Mouse (Mus musculus) embryonic fibroblast, embryonic 13.5 days (primary cell): ENCODE data around the gene Trim30d. TPM values are rescaled to one million over a fixed set of nuclear protein-coding genes. Genes with fewer than 3 reads are reported as not detected.
"Not testable (repeated sequence)": the region's sequence is repeated elsewhere in the genome, so short reads cannot be mapped to it uniquely, and the experiment has no call there.

Experiments
- H3K27ac ChIP-seq: 2 replicates; pipeline ENCODE4 v1.5.1; 2012; ENCODE audit warnings: low read length, control low read depth, inconsistent platforms; ENCODE audit not compliant: insufficient read depth
- H3K4me1 ChIP-seq: 2 replicates; pipeline ENCODE4 v1.6.1; 2011; ENCODE audit warnings: low read length; ENCODE audit not compliant: control insufficient read depth, insufficient read depth
- H3K4me3 ChIP-seq: 2 replicates; pipeline ENCODE4 v1.5.1; 2011; ENCODE audit warnings: mild to moderate bottlenecking, control low read depth, low read length; ENCODE audit not compliant: insufficient read depth
- CTCF ChIP-seq: IDR thresholded peaks from 2 replicates; pipeline ENCODE4 v1.5.1; 2011; ENCODE audit warnings: mild to moderate bottlenecking, control low read depth, low read length, moderate library complexity, borderline replicate concordance; ENCODE audit not compliant: insufficient read depth
- POLR2A ChIP-seq: IDR thresholded peaks from 2 replicates; pipeline ENCODE4 v1.6.1; 2011; ENCODE audit warnings: low read depth, mild to moderate bottlenecking, control low read depth, low read length, moderate library complexity
- polyA plus RNA-seq: library from polyadenylated mRNA; stranded (reverse); fragments of >200 nt; gene quantifications from 2 replicates; pipeline ENCODE4 v1.2.4, GENCODE M21; 2011; ENCODE audit warnings: low read depth; ENCODE audit not compliant: missing spikeins, insufficient read length

Trim30d gene
- 7.3 and 8.6 TPM in 2 replicates for polyA plus RNA-seq

DNA sequence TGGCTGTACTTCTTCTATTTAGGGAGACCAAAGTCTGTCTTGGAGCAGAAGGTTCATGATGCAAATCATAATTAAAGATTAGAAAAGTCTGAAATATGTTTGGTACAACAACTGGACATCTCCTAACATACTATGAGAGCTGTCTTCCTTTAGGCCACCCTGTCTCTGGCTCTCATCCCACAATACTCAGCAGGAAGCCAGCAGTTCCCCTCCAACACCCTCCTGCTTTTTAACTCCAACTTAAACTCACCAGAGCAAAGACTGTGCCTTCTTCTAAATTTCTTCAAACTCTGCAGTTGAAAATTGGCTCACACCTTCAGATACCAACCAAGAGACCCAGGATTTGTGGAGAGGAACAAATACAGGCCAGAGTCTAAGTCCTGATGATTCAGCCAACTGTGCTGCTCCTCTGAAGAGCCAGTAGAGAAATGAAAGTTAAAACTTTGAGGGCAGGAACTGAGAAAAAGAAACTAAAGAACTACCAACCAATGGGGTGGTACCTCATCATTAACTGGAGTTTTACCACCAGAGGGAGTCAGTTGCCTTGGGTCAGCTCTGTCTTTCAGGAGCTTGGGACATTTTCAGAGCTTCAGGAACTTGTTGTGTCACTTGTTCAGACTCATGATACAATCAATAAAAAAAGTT, at the start of gene Trim30d:
Gene Trim30d, minus strand, starts transcription at position 429 of the 645 bp plus-strand sequence.
- peak; percentile 35; the same call in 1 of the 2 replicates for TF ChIP-seq POLR2A
- H3K4me3 ChIP-seq = peak within 1 kb of the TSS; percentile 30; the same call in 1 of the 2 replicates
- not testable (repeated sequence) for H3K4me1 ChIP-seq
- peak within 1 kb of the TSS; percentile 65 for H3K27ac ChIP-seq

DNA sequence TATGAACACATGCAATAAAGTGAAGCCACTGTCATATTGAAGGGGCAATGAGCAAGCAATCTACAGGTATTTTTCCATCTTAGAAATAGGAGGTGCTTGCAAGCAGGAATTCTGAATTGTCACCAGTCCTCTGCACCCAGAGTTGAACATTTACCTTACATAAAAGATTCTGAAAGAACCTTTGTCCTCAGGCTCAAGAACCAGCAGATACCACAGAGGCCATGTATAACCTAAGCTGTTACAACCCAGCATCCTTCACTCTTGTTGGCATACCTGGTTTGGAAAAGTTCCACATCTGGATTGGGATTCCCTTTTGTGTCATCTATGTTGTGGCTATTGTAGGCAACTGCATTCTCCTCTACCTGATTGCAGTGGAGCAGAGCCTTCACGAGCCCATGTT, 45.1 kb upstream of the Trim30d start:
- Histone ChIP-seq H3K4me3 (no peak overlapping the region), H3K27ac (no peak overlapping the region), H3K4me1 (no peaks in the 10 kb centered on the region)
- TF ChIP-seq POLR2A = no peak
- no peak for TF ChIP-seq CTCF

DNA sequence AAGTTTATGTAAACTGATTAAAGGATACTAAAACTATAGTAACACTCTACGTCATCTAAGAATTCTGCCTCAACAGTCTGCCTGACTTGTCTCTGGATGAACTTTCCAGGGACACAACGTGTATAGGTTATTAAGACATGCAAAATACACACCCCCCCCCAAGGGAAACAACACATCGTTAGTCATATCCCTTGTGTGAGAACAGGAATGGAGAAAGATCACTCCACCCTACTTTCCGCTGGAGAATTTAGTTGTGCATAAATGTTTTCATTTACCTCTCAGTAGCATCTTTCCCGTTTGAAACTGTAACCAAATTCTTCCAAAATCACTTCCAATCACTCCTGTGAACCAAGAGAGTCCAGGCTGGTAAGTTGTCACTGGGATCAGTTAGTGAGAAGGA, 42.2 kb upstream of the Trim30d start, which contains the start of gene Olfr651:
Gene Olfr651, plus strand, starts transcription at position 301 of the 400 bp plus-strand sequence.
- no peaks in the 10 kb centered on the region for H3K4me1 ChIP-seq
- H3K27ac ChIP-seq = no peak within 1 kb of the TSS
- H3K4me3 ChIP-seq = no peak within 1 kb of the TSS
- no peak for TF ChIP-seq POLR2A
- TF ChIP-seq CTCF = no peak

DNA sequence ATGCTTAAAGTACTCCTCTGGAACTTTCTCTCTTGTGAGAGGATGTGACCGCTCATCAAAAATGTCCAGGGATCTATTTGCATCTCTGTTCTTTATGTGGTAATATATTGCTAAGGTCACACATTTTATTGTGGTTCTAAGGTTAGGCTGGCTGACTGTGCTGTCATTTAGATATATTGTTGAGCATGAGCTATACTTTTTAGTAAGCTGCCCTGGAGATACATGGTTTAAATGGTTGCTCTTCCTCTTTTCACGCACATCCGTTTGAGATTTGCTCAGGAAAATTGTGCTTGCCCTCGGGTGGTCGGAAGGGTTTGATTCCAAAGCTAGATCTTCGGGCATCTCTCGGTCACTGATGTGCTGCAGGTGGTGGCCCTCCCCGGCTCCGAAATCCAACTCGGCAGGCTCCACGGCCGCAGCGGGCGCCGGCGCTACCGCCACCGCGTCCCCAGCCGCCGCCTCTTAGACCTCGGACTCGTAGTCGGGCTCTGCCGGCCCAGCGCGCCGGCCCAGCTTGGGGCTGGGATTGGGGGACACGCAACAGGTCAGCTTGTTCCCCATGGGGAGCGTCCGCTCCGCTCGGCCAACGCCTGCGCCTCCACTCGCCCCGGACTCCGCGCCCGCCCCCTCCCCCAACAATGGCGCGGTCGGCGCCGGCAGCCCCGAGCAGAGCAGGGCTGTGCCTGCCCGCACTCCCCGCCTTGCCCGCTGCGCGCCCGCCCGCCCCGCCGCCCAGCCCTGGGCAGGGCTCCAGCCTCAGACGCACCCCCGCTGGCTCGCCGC, 5.9 kb downstream of the Trim30d start:
- Histone ChIP-seq H3K4me1 (no peaks in the 10 kb centered on the region), H3K27ac (peak overlapping the region; percentile 85), H3K4me3 (peak overlapping the region; percentile 31)
- TF ChIP-seq POLR2A = peak; percentile 40; the same call in 1 of the 2 replicates
- no peak for TF ChIP-seq CTCF

DNA sequence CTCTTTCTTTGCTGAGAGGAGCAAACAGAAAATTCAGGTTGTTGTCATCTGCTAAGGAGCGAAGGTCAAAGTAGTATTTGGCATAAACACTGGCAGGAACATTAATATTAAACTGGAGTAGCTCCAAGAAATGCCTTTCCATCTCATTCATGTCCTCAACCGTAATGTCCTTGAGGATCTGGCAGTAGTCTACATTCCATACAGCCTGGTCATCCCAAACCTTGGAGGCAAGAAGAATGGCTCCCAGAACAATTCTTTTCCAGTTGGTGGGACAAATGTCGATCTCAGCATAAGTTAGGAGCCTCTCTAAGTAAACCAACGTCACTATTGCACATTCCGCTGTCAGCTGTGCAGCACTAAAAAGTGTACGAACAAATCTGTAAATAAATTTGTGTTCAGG, 6.5 kb downstream of the Trim30d start:
- not testable (repeated sequence) for H3K4me3 ChIP-seq, H3K4me1 ChIP-seq
- peak overlapping the region; percentile 85 for H3K27ac ChIP-seq

DNA sequence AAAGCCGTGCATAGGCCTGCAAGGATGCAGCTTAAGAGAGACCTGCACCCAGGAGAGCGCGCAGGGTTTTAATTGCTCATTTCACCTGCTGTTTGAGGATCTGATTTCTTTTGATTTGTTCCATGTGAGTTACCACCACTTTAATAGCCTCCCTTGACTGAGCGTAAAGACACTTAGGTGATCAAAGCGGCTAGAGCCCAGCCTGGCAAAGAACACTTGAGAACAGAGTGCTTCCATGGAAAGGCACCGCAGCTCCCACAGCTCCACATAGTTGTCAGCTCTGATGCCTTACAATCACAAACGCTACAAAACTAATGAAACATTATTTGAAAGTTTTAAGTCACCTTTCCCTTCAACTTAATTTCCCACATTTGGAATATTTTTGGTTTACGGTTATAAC, 8.2 kb downstream of the Trim30d start:
- not testable (repeated sequence) for H3K4me3 ChIP-seq, H3K4me1 ChIP-seq, H3K27ac ChIP-seq

DNA sequence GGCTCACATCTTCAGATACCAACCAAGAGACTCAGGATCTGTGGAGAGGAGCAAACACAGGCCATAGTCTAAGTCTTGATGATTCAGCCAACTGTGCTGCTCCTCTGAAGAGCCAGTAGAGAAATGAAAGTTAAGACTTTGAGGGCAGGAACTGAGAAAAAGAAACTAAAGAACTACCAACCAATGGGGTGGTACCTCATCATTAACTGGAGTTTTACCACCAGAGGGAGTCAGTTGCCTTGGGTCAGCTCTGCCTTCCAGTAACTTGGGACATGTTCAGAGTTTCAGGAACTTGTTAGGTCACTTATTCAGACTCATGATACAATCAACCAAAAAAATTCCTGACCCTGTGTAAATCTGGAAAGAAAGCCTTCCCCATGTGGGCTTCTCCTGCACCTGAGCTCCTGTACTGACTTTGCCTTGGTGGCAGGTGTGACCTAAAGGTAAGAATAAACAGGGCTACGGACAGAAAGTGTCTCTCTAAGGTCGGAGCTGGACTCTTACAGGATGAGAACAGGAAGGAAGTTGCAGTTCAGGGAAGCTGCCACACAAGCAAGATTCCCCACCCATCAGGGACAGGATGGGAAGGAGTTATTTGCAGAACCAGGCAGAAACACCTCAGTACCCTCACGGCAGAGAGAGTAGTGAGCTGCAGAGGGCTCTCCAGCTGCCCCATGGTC, 42.4 kb downstream of the Trim30d start, which contains the start of gene Trim30a:
Gene Trim30a, minus strand, starts transcription at position 129 of the 680 bp plus-strand sequence.
- TF ChIP-seq CTCF = no peak
- peak; percentile 22; the same call in 1 of the 2 replicates for TF ChIP-seq POLR2A
- no peaks in the 10 kb centered on the region for H3K4me1 ChIP-seq
- peak within 1 kb of the TSS; percentile 76 for H3K27ac ChIP-seq
- H3K4me3 ChIP-seq = no peak within 1 kb of the TSS

DNA sequence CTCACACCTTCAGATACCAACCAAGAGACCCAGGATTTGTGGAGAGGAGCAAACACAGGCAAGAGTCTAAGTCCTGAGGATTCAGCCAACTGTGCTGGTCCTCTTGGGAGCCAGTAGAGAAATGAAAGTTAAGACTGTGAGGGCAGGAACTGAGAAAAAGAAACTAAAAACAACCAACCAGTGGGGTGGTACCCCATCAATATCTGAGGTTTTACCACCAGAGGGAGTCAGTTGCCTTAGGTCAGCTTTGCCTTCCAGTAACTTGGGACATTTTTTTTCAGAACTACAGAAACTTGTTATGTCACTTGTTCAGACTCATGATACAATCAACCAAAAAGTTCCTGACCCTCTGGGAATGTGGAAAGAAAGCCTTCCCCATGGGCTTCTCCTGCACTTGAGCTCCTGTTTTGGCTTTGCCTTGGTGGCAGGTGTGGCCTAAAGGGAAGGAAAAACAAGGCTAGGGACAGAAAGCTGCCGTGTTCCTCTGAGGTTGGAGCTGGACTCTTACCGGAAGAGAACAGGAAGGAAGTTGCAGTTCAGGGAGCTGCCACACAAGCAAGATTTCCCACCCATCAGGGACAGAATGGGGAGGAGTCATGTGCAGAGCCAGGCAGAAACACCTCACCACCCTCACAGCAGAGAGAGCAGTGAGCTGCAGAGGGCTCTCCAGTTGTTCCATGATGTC, 61.5 kb downstream of the Trim30d start:
- no peak overlapping the region for H3K4me3 ChIP-seq
- H3K4me1 ChIP-seq = no peaks in the 10 kb centered on the region
- H3K27ac ChIP-seq = no peak overlapping the region
- TF ChIP-seq CTCF (no peak), POLR2A (no peak)

Other genes starting within 250 kb of the Trim30d start
- gene Trim5, start 219.8 kb downstream of the Trim30d start, polyA plus RNA-seq = 2.1 and 2.4 TPM in 2 replicates
- 21.7 and 23.2 TPM in 2 replicates for gene Trim12a, start 192.4 kb downstream of the Trim30d start, polyA plus RNA-seq
- gene Trim34b, start 178.4 kb downstream of the Trim30d start, polyA plus RNA-seq = not detected in 2 replicates
- gene Trim12c, start 154.5 kb downstream of the Trim30d start, polyA plus RNA-seq = 16.1 and 17.2 TPM in 2 replicates
- not detected in 2 replicates for gene Trim30b, start 138.0 kb downstream of the Trim30d start, polyA plus RNA-seq
- gene Trim30c, start 107.0 kb downstream of the Trim30d start, polyA plus RNA-seq = not detected in 2 replicates
- 7.6 and 10.4 TPM in 2 replicates for gene Trim30a, start 42.7 kb downstream of the Trim30d start, polyA plus RNA-seq
- not detected in 2 replicates for gene Olfr651, start 42.3 kb upstream of the Trim30d start, polyA plus RNA-seq
- not detected in 2 replicates for gene Olfr652, start 53.1 kb upstream of the Trim30d start, polyA plus RNA-seq
- gene Olfr653, start 69.5 kb upstream of the Trim30d start, polyA plus RNA-seq = not detected in 2 replicates
- gene Olfr654, start 79.2 kb upstream of the Trim30d start, polyA plus RNA-seq = not detected in 2 replicates
- not detected in 2 replicates for gene Olfr655, start 93.9 kb upstream of the Trim30d start, polyA plus RNA-seq
- gene Olfr656, start 106.1 kb upstream of the Trim30d start, polyA plus RNA-seq = not detected in 2 replicates
- not detected in 2 replicates for gene Olfr657, start 116.9 kb upstream of the Trim30d start, polyA plus RNA-seq
- not detected in 2 replicates for gene Olfr658, start 139.5 kb upstream of the Trim30d start, polyA plus RNA-seq
- not detected in 2 replicates for gene Olfr659, start 158.9 kb upstream of the Trim30d start, polyA plus RNA-seq
- gene Olfr661, start 178.7 kb upstream of the Trim30d start, polyA plus RNA-seq = not detected in 2 replicates